Mouse (Mus musculus): Measurements from ENCODE around the gene Olfr1188. TPM values are rescaled to one million over a fixed set of nuclear protein-coding genes. Genes with fewer than 3 reads are reported as not detected.

The Olfr1188 gene
- not detected for polyA plus RNA-seq (2014; fragmentation: Illumina TruSeq; extraction: RNeasy Lipid Tissue Mini Kit (QIAGEN cat#74804))

DNA sequence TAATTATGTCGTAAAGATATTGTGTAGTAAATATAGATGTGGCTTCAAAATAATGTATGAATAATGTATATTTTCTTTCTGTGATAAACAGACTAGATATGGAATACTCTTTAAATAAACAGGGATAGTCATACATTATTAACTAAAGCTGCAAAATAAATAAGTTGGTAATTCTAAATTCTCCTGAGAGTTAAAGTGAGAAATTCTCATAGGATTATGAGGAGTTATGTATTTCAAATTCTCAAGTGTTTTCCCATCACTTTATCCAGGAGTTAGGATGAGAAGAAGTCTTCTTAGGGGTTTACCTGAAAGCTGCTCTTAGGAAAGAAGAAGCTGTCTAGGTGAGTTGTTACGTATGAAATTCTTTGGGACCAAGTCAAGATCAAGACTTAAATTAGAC, at the start of gene Olfr1188:
Olfr1188 (plus strand) TSS at position 301 of the 400 bp plus-strand sequence.

DNA sequence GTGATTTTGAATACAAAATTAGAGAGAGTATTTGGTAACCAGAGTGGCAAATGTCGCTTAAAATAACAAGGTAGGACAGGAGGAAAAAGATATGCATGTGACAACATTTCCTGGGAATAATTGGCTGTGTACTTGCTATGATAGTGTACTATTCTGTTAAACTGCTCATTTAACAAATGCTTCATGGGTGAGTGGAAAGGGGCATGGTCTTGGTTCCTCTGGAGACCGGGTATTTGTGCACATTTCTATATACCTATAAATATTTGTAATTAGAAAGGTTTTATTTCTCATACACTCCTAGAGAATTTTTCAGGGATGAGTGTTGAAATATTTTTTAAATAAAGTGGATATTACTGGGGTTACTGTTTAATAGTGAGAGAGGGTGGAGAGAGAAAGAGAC, 38.5 kb upstream of the Olfr1188 start, which contains the start of gene Olfr1186:
Olfr1186 (plus strand) TSS at position 301 of the 400 bp plus-strand sequence.

DNA sequence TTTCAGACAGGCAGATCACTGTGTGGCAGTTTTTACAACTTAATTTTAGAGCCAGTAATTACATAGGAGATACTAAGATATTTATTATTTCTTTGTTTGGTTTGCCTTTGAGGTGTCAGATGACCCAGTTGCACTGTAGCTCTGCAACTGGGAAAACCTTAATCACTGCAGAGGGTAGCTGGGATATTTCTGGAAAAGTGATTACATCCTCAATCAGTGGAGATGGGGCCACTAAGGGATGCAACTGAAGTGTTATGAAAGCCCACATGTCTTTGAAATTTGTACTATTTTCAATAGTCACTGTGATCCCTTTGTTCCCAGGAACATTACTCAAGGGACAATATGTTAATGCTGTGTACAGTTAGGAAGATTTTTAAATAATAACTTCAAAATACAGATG, 29.4 kb downstream of the Olfr1188 start, which contains the start of gene Olfr1189:
Olfr1189 (plus strand) TSS at position 301 of the 400 bp plus-strand sequence.

Other genes with a start within 250 kb of the Olfr1188 start
- gene Olfr1174-ps, start 241.8 kb upstream of the Olfr1188 start, polyA plus RNA-seq (2014; fragmentation: Illumina TruSeq; extraction: RNeasy Lipid Tissue Mini Kit (QIAGEN cat#74804)): not detected
- not detected for gene Olfr1175-ps, start 229.7 kb upstream of the Olfr1188 start, polyA plus RNA-seq (2014; fragmentation: Illumina TruSeq; extraction: RNeasy Lipid Tissue Mini Kit (QIAGEN cat#74804))
- not detected for gene Olfr1176, start 220.2 kb upstream of the Olfr1188 start, polyA plus RNA-seq (2014; fragmentation: Illumina TruSeq; extraction: RNeasy Lipid Tissue Mini Kit (QIAGEN cat#74804))
- not detected for gene Olfr1177-ps, start 210.4 kb upstream of the Olfr1188 start, polyA plus RNA-seq (2014; fragmentation: Illumina TruSeq; extraction: RNeasy Lipid Tissue Mini Kit (QIAGEN cat#74804))
- not detected for gene Olfr1178, start 169.9 kb upstream of the Olfr1188 start, polyA plus RNA-seq (2014; fragmentation: Illumina TruSeq; extraction: RNeasy Lipid Tissue Mini Kit (QIAGEN cat#74804))
- gene Olfr1179, start 150.5 kb upstream of the Olfr1188 start, polyA plus RNA-seq (2014; fragmentation: Illumina TruSeq; extraction: RNeasy Lipid Tissue Mini Kit (QIAGEN cat#74804)): not detected
- gene Olfr1180, start 137.8 kb upstream of the Olfr1188 start, polyA plus RNA-seq (2014; fragmentation: Illumina TruSeq; extraction: RNeasy Lipid Tissue Mini Kit (QIAGEN cat#74804)): not detected
- not detected for gene Olfr1181, start 130.8 kb upstream of the Olfr1188 start, polyA plus RNA-seq (2014; fragmentation: Illumina TruSeq; extraction: RNeasy Lipid Tissue Mini Kit (QIAGEN cat#74804))
- gene Gm13757, start 107.8 kb upstream of the Olfr1188 start, polyA plus RNA-seq (2014; fragmentation: Illumina TruSeq; extraction: RNeasy Lipid Tissue Mini Kit (QIAGEN cat#74804)): not detected
- not detected for gene Olfr1183, start 102.1 kb upstream of the Olfr1188 start, polyA plus RNA-seq (2014; fragmentation: Illumina TruSeq; extraction: RNeasy Lipid Tissue Mini Kit (QIAGEN cat#74804))
- not detected for gene Olfr1184, start 73.3 kb upstream of the Olfr1188 start, polyA plus RNA-seq (2014; fragmentation: Illumina TruSeq; extraction: RNeasy Lipid Tissue Mini Kit (QIAGEN cat#74804))
- gene Olfr1185-ps1, start 63.6 kb upstream of the Olfr1188 start, polyA plus RNA-seq (2014; fragmentation: Illumina TruSeq; extraction: RNeasy Lipid Tissue Mini Kit (QIAGEN cat#74804)): not detected
- not detected for gene Olfr1186, start 38.4 kb upstream of the Olfr1188 start, polyA plus RNA-seq (2014; fragmentation: Illumina TruSeq; extraction: RNeasy Lipid Tissue Mini Kit (QIAGEN cat#74804))
- gene Olfr1189, start 29.5 kb downstream of the Olfr1188 start, polyA plus RNA-seq (2014; fragmentation: Illumina TruSeq; extraction: RNeasy Lipid Tissue Mini Kit (QIAGEN cat#74804)): not detected
- not detected for gene Olfr1191-ps1, start 83.6 kb downstream of the Olfr1188 start, polyA plus RNA-seq (2014; fragmentation: Illumina TruSeq; extraction: RNeasy Lipid Tissue Mini Kit (QIAGEN cat#74804))
- gene Olfr1192-ps1, start 91.6 kb downstream of the Olfr1188 start, polyA plus RNA-seq (2014; fragmentation: Illumina TruSeq; extraction: RNeasy Lipid Tissue Mini Kit (QIAGEN cat#74804)): not detected
- gene Olfr1193, start 118.7 kb downstream of the Olfr1188 start, polyA plus RNA-seq (2014; fragmentation: Illumina TruSeq; extraction: RNeasy Lipid Tissue Mini Kit (QIAGEN cat#74804)): not detected
- not detected for gene Olfr1195, start 132.3 kb downstream of the Olfr1188 start, polyA plus RNA-seq (2014; fragmentation: Illumina TruSeq; extraction: RNeasy Lipid Tissue Mini Kit (QIAGEN cat#74804))
- not detected for gene Olfr1196, start 147.7 kb downstream of the Olfr1188 start, polyA plus RNA-seq (2014; fragmentation: Illumina TruSeq; extraction: RNeasy Lipid Tissue Mini Kit (QIAGEN cat#74804))
- gene Olfr1197, start 175.4 kb downstream of the Olfr1188 start, polyA plus RNA-seq (2014; fragmentation: Illumina TruSeq; extraction: RNeasy Lipid Tissue Mini Kit (QIAGEN cat#74804)): 0.40 TPM
- gene Olfr1198, start 194.4 kb downstream of the Olfr1188 start, polyA plus RNA-seq (2014; fragmentation: Illumina TruSeq; extraction: RNeasy Lipid Tissue Mini Kit (QIAGEN cat#74804)): not detected
- gene Olfr1199, start 203.5 kb downstream of the Olfr1188 start, polyA plus RNA-seq (2014; fragmentation: Illumina TruSeq; extraction: RNeasy Lipid Tissue Mini Kit (QIAGEN cat#74804)): not detected
- gene Olfr1200, start 213.6 kb downstream of the Olfr1188 start, polyA plus RNA-seq (2014; fragmentation: Illumina TruSeq; extraction: RNeasy Lipid Tissue Mini Kit (QIAGEN cat#74804)): not detected
- gene Olfr1201, start 236.1 kb downstream of the Olfr1188 start, polyA plus RNA-seq (2014; fragmentation: Illumina TruSeq; extraction: RNeasy Lipid Tissue Mini Kit (QIAGEN cat#74804)): not detected